Mouse (Mus musculus): ENCODE data around the gene Slc25a19.

The Slc25a19 gene

DNA sequence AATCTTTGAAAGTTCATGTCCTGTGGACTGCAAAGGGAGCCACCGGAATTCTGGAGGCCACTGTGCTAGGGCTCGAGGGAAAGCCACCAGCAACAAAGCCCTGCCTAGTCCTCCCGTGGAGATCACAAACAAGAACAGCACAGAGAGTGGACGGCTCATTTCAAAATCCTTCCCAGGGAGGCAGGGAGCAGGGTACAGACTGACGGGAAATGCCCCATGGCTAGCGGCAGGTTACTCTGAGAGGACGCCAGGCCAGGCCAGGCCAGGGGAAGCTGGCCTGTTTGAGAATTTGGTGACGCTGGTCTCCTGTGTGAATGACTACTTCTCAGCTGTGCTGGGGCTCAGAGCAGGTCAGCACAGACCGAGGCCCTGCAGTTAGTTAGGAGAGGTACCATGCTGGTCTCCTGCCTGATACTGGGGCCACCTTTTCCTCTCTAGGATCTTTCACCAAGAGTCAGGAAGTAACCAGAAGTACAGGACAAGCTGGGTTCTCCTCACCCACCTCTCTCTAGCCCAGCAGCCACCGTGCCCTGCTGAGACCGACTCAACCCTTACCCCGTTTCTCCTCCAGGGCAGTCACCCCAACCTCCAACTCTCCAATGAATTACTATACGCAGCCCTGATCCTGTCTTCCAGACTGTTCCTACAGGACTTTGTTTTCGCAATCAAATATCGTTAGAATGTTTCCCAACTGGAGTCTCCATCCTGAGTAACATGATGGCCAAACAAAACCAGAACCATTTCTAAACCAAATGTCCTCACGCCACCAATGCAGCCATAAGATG is 9.2 kb downstream of the Slc25a19 start:
- DNase-seq (ENCODE audit: low spot score), result no peak

DNA sequence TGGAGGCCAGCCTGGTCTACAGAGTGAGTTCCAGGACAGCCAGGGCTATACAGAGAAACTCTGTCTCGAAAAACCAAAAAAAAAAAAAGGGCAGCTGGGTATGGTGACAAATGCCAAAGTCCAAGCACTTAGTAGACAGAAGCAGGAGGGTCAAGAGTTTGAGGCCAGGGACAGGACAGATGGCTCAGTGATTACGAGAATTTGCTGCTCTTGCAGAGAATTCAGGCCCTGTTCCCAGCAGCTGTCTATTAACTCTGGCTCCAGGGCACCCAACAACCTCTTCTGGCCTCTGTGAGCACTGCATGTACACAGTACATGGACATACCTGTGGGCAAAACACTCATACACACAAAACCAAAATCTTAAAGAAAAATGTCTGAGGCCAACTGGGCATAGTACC is 10.1 kb downstream of the Slc25a19 start:
- DNase-seq (ENCODE audit: low spot score), result no peak

DNA sequence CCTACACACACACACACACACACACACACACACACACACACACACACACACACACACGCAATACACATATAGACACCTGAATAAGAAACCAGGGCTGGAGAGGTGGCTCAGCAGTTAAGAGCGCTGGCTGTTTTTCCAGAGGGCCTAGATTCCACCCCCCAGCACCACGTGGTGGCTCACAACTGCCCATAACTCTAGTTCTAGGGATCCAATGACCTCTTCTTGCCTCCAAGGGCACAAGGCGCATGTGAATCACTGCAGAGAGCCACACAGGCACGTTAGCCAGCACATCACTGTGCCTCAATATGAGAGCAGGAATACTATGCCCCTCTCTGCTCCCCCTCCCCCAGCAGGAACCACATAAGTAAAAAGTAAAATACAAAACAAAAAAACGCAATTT is 11.2 kb downstream of the Slc25a19 start:
- DNase-seq (ENCODE audit: low spot score), result no peak

DNA sequence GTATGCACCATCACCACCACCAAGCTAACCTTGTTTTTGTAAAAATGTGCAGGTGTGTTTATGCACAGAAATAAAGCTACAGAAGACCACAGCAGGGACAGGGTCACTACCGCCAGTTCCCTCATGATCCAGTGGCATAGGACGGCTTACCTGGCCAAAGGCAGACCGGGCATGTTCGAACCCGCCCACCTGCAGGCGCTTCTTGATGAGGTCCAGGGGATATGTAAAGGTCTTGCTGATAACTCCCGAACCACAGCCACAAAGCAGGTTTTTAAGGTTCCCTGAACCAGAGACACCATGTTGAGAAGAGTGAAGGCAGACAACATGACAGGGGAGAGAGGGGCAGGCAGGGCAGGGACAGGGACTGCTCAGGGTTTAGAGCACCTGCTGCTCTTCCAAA is 11.7 kb downstream of the Slc25a19 start:
- no peak for DNase-seq (ENCODE audit: low spot score)

DNA sequence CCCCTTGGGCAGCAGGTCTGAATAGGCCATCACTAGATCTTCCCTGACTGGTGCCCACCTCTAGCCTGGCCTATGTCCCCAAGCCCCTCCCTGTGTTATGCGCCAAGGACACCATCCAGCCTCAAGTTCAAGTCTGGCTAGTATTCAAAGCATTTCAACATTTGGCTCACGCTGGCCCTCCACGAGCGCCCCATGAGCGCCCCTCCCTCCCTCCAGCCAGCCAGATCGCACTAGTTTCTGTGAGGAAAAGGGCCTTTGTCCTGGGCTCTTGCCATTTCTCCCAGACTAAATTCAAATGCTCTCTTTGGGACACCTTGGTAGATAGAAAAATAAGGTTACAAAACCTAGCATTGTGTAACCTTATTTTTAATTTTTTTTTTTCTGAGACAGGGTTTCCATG is 12.2 kb downstream of the Slc25a19 start:
- DNase-seq (ENCODE audit: low spot score), result no peak

DNA sequence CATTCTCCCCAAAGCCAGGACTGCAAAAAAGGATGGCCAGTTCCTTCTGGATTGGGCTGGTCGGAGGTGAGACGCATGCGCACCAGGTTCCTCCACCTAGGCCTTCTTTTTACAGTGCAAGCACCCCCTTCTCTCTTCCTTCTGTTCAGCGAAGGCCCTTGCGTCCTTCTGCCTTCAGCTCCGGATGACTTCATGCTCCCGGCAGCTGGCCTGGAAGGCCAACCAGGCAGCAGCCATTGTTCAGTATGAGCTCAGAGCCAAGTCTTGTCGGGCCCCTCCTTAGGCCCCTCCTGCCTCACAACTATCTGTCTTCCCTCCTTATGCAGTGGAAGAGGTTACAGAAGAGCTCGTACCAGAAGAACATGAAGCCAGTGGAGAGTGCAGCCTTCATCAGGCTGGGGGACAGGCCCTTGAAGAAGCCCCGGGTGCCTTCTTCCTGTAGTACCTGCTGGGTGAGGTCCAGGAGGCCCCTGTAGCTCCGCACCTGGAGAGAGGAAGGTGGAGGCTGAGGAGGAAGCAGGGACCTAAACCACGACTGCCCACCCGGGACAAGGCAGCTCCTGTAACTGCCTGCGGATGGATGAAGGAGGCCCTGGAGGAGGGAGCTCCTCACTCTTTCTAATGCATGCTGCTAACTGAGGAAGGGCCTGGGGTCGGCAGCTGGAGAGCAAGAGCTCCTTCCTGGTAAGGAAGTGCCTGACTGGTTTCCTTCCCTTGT is 12.8 kb downstream of the Slc25a19 start:
- DNase-seq (ENCODE audit: low spot score), result no peak

DNA sequence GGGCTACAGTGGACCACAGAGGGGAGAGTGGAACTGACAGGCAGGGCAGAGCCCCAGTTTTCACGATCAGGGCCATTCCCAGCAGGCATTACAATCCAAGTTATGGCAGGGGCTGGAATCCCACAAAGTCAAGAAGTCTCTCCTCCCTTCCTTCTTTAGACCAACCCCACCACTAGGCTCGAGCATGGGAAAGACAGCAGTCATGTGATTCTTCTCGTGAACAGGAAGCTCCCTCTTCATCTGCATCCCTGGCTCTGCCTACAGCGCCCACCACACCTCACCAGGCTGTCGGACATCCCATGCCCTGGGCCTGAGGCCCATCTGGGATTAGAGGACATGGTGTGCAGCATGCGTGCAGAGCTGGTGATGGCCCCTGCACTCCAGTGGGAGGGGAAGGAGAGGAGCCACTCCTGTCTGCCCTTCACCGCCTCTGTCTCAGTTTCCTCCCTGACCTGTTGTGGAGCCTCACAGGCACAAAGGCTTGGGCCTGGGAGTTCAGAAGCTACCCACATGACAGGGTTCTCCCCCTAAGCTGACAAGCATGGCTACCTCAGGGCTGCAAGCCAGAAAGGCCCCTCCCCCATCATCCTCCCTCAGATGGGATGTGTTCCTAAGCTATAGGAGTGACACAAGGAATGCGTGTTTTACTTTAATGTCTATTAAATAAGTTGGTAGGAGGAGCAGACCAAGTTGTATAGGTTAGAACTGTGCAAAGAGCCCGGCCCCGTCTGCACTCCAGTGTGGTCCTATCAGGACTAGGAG is 13.6 kb downstream of the Slc25a19 start:
- DNase-seq (ENCODE audit: low spot score), result no peak

DNA sequence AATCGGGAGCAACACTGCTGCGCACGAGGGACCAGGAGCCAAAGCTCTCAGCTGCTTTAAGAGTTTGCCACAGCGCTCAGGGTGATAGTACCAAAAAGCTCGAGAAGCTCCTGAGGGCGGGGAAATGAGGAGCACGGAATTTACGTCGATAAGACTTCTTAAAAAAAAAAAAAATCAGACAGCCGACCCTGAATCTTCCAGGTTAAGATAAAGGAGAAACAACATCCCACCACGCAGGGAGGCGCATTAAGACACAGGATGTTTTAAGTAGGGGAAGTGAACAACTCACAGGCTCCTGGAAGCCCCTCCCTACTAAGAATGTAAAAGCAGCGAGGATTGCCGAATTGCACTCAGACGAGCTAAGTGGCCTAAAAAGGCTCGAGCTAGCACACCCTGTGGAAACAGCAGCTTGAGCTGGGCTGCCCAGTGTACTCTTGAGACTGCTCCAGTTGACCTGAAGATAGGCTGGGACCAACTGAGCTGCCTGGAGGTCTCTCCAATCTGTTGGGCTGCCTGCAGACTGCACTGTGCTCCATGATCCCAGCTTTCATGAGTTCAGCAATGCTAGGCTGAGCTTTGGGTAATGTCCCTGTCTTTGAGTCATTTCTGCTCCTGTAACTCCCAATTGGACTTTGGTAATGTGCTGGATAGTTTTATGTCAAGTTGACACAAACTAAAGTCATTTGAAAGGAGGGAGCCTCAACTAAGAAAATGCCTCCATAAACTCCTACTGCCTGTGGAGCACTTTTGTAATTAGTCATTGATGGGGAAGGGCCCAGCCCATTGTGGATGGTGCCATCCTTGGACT is 14.8 kb downstream of the Slc25a19 start:
- no peak for DNase-seq (ENCODE audit: low spot score)

DNA sequence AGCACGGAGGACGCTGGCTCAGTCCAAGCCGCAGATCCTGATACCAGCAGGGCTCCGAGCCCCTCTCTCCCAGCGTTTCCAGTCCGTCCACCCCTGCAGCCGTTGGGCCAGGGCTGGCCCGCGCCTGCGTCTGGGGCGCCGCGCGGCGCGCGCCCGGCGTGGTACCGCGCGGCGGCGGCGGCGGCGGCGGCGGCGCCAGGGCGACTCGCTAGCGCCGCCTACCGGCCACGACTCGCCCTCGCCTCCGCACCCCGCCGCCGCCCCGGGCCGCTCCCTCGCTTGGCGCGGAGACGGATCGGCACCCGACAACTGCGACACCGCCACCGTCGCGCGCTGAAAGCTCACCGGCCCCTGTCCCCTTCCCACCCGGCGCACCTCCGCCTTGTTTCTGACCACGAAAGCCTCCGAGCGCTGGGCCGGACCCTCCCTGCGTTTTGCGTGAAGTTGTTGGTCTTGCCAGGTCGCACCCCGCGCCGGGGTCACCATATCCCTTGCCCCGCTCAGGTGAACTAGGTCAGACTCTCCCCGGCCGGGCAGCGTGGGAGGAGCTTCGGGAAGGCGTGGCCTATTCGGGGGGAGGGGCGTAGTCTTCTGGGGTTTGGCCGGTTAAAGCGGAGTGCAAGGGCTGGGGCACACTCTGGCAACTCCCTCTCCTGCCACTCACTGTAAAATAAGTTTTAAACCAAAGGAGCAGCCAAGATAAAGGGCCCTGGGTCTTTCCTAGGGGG is 15.5 kb downstream of the Slc25a19 start, which contains the start of gene Mif4gd:
TSS of gene Mif4gd (minus strand) at position 560 of the 728 bp plus-strand sequence.
- DNase-seq (ENCODE audit: low spot score), result peak; percentile 91

DNA sequence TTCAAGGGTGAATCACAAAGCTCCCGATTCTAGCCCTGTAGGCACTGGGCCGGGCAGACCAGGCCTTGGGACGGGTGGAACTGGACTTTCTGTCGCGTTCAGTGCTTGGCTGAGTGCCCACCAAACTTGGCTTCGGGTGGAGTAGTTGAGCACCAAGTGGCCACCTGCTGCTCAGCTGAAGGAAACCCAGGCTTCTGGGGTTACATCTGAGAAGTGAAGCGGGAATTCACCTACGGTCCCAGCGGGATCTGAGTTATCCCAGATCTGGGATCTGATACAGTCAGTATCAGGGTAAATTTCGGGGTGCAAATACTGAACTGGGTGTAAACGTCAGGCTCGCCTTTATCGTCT is 16.1 kb downstream of the Slc25a19 start:
- DNase-seq (ENCODE audit: low spot score), result peak; percentile 83

DNA sequence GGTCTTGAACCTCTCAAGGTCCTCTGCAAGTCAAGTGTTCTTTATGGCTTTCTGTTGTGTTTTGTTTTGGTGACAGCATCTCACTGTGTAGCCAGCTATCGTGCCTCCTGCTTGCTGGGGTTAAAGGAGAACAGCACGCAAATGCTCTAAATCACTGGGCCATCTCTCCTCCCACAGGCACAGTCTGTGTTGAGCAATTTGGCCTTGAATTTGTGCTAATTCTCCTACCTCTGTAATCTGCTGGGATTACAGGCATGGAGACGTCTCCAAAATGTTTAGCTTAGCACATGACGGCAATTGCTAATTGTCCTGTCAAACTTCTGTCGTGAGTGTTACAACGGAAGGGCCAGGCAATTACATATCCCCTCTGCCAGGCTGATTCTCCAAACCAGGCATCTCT is 16.9 kb downstream of the Slc25a19 start:
- DNase-seq (ENCODE audit: low spot score), result peak; percentile 63

DNA sequence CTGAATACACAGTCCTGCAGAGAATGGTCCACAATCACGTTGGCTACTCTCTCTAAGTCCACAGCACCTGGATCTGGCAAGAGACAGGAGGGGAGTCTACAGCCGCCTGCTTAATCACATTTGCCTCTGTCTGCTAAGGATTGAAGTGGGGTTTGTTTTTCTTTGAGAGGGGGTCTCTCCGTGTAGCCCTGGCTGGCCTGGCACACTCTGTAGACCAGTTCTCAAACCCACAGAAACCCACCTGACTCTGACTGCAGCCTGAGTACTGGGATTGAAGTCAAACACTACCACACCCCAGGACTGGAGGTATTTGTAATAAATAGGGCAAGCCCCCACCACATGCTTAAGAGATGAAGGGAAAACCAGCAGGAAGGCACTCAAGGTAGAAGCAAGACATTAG is 18.5 kb downstream of the Slc25a19 start:
- DNase-seq (ENCODE audit: low spot score), result no peak

DNA sequence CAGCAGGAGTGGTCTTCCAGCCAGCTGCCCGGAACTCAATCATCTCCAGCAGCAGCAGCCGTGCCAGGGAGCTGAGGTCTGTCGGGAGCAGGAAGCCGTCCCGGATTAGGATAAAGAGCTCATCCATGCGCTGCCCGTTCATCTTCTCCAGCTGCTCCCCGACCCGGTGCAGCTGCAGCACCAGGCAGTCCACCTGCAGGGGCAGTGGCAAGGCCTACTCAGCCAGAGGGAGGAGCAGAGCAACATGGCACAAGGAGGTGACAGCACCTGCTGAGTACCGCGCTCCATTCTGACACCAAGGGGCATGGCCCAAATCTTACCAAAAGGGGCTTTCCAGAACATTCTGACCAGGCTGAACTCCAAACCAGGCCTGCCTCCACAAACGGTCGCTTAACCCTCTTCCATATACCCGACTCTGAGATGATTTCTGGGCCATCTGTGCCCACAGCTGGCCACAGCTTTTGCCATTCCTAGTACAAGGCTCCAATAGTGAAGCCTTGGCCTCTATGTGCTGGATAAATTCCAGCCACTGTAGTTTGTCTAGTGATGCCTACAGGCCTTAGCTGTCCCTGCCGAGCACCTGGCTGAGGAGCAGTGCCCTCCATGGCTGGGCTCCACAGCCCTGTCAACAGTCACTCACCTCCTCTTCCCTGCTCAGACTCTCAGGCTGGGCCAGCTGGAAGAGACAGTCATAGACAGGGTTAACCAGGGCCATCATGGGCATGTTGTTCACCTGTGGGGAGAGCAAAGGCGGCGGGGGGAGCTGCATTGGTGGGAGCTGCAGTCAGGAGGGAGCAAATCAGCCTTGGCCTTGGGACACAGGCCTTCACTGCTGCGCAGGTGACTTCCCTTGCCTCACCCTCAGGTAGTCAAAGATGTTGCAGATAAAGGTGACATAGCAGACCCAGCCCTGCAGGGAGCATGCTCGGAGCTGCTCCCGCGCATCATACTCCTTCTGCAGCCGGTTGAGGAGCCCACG is 19.4 kb downstream of the Slc25a19 start:
- DNase-seq (ENCODE audit: low spot score), result no peak

DNA sequence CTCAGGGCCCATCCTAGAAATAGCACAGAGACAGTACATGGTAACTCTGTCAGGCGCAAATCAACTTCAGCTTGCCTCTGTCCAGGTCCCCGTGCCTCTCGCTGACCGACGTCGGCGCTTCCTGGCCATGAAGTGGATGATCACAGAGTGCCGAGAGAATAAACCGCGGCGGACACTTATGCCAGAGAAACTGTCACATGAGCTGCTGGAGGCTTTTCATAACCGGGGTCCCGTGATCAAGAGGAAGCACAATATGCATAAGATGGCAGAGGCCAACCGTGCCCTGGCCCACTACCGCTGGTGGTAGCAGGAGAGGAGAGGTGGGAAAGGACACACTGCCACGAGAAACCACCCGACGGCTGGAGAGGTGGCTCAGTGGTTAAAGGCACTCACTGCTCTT is 21.4 kb downstream of the Slc25a19 start:
- DNase-seq (ENCODE audit: low spot score), result no peak

DNA sequence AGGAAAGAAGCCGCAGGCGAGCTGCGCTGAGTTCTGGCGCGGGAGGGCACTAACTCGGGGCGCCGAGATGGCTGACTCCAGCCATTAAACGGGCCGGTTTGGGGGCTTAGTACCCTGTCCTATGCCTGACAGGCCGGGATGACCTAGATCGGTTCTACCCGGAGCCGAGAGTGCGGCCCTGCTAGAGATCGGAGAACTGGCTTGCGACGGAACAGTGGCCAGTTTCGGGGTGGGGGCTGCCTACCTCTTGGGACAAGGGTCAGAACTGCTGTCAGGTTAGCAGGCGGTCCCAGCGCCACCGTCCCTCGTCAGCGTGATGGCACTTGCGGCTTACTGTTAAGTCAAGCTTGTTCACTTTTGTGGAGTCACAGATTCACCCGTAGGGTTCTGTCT is 23.8 kb downstream of the Slc25a19 start:
- DNase-seq (ENCODE audit: low spot score), result no peak

DNA sequence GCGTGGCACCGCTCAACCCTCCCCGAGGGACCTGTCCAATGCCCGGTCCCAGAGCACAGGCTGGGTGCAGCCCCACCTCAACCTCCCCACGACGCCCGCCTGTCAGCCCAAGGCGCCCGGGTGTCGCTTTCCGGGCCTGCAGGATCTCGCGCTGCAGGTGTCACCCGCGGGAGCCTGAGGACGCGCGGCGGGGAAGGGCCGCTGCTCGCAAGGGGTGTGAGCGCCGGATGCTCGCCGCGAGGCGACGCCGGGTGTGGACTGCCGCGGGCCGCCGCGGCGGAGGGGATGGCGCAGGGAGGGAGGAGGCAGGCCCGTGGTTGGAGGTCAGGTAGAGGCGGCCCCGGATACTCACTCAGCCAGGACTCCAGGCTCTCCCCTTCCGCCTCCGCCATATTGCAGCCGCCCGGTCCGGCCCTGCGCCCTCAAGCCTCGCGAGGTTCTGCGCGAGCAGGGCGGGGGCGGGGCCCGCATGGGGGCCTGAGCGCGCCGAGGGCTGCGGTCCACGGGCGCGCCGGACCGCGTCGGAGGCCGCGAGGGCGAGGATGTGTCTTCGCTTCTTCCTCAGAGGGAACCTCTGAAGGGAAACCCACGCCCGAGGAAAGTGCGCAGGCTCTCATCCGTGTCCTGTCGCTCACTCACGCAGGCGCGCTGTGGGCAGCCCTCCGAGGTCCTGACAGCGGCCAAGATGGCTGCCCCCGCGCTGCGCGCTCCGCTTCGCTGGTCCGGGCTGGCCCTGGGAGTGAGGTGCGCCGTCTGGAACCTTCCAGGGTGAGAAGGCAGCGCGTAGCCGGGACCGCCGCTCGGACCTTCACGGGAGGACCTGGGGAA is 24.4 kb downstream of the Slc25a19 start, which contains the start of the genes Mrps7 and Gga3:
TSS of gene Mrps7 (plus strand) at position 450 of the 828 bp plus-strand sequence.
TSS of gene Gga3 (minus strand) at position 576 of the 828 bp plus-strand sequence.
- peak; percentile 90 for DNase-seq (ENCODE audit: low spot score)

DNA sequence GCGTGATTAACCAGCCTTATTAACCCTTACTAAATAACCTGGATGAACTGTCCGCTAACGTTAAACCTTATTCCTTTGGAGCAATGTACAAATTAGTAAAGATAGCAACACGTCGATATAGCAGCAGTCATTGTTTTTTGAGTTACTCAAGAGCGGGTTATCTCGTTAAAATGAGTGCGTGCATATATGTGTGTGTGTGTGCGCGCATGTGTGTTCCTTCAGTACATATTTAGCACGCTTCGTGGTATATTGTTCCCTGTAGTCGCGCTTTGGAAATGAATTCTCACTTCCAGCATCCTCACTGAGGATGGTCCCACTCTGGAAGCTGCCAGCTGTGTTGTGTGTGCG is 25.0 kb downstream of the Slc25a19 start:
- DNase-seq (ENCODE audit: low spot score), result no peak

DNA sequence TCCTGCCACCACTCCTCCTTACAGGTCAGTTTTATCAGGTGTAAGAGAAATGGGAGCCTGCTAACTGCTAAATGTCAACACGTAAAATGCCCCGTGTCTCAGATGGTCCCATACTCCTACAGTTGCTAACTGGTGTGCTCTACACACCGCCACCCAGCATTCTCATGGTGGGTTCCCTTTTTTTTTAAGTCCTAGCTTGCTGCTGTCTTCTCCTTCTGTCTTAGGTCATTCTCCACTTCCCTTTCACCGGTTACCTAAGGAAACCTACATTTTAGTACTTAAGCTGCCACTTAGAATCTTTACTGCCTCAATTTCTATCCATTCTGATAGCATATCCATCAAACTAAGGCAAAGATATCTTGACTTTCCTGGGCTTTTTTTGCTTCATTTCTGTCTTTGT is 26.9 kb downstream of the Slc25a19 start:
- DNase-seq (ENCODE audit: low spot score), result no peak

DNA sequence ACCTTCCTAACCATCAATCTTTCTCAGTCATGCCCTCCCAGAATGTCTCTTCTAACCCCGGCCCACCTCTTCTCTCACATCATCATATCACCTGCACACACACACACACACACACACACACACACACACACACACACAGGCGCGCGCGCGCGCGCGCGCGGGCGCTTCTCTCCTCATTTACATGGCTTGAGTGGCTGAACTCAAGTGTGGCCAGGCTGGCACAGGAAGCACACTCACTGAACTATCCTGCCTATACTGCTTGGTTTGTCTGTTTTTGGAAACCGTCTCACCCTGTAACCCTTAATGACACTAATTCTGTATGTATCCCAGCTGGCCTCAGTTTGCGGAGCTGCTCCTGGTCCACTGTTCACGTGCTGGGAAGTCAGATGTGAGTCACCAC is 27.4 kb downstream of the Slc25a19 start:
- DNase-seq (ENCODE audit: low spot score), result no peak
